ENCODE assay signal across 19 mouse cellular contexts in genomic region chr8:3768641-3769040, GRCm38 (mm10). TPM values are rescaled to one million over a fixed set of nuclear protein-coding genes. Genes with fewer than 3 reads are reported as not detected.
"Had no signal": no experiment of that assay in that cellular context is flagged by ENCODE, and none has a peak within 500 bp of the region (broad histone marks: within the 10 kb centered on the region; RNA-seq: fewer than 3 reads in every experiment).

No protein-coding gene starts in this region.

RNA-seq across cellular contexts. Expression of gene Cd209a, which starts 19.9 kb away (rescaled TPM):
- polyA plus RNA-seq: heart, embryonic 11.5 days; heart, embryonic 12.5 days; heart, embryonic 13.5 days; heart, embryonic 14.5 days; heart, postnatal 0 days; hindbrain, embryonic 10.5 days; hindbrain, embryonic 11.5 days; hindbrain, embryonic 12.5 days; hindbrain, embryonic 13.5 days; hindbrain, embryonic 16.5 days; intestine, embryonic 14.5 days; kidney, embryonic 14.5 days; kidney, embryonic 15.5 days; kidney, embryonic 16.5 days had no signal

RNA-seq across cellular contexts. Expression of gene Clec4g, which starts 48.2 kb away (rescaled TPM):
- polyA plus RNA-seq: hindbrain, embryonic 10.5 days; hindbrain, embryonic 11.5 days; hindbrain, embryonic 13.5 days; hindbrain, embryonic 14.5 days; hindbrain, embryonic 16.5 days; hindbrain, postnatal 0 days; inflammation-experienced regulatory T-cells, adult 6 months; intestine, embryonic 14.5 days; intestine, postnatal 0 days; large intestine, adult 2 months had no signal
